Mouse (Mus musculus): Measurements from ENCODE around the gene Olfr38. TPM values are rescaled to one million over a fixed set of nuclear protein-coding genes. Genes with fewer than 3 reads are reported as not detected.

Gene Olfr38
- polyA plus RNA-seq (2012; rRNA removed) = not detected in 2 replicates

- no peak for DNase-seq (ENCODE audit: low spot score)
These were observed at the start of gene Olfr38 for GRCm38 (mm10) chr6:42756104-42756503. Gene Olfr38 (plus strand): TSS chr6:42756404.

DNA sequence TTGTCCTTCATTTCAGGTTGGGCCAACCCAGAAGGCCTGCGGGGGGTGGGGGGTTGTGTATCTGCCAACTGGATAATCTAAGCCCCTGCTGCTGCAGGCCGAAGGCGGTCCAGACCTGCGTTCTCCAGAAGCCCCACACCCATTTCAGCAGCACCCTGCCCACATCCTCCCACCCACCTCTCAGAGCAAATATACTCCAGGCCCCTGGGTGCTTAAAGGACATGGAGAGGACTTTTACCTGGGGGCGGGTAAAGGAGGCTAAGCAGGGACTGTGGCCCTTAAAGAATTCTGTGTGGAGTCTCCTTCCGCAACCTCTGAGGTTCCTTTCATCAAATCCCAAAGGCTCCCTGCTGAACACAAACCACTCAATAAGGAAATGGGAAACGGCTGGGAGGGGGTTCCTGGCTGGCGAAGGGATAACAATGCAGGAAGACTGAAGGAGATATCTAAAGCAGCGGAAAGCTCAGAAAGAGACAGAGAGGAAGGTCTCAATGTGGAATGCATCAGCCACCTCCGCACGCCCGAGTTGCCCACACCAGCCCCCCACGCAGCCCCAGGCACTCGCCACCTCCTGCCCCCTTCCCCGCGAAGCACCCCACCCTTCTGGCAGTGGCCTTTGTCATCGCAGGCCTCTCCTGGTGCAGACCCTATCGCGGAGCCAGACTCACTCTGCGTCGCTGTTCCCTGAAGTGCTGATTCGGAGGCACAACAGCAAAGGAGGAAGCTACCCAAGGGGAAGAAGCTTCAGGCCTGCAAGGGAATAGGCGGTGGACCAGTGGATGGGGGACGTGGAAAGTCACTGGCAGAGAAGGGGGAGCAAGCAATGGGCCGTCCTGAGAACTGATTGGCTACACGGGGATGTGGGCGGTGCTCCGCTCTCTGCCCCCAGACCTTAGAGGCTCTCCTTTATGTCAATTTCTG, 46.7 kb upstream of the Olfr38 start, which contains the start of gene Tcaf1:
Gene Tcaf1 (minus strand): TSS at position 798 of the 921 bp plus-strand sequence.
- DNase-seq (ENCODE audit: low spot score) = no peak

GRCm38 (mm10) chr6:42714668-42715067, 41.5 kb upstream of the Olfr38 start:
- no peak for DNase-seq (ENCODE audit: low spot score)

DNA sequence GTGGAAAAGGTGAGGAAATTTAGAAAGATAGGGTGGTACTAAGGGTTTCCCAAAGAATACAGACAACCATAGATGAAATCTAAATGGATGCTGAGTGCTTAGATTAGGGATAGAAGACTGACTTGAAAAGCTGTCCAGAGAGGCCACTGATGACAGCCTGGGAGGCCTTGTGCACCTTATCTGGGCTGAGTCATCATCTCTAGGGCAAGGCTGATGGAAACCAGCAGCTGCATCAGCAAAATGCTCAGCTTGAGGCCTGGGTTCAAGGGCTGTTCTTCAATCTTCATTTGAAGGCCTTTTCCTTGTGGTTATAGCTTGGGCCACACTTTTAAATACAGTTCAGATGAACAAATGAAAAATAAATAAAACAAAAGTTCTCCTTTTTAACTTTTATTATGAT, 38.2 kb upstream of the Olfr38 start:
- DNase-seq (ENCODE audit: low spot score) = no peak

DNA sequence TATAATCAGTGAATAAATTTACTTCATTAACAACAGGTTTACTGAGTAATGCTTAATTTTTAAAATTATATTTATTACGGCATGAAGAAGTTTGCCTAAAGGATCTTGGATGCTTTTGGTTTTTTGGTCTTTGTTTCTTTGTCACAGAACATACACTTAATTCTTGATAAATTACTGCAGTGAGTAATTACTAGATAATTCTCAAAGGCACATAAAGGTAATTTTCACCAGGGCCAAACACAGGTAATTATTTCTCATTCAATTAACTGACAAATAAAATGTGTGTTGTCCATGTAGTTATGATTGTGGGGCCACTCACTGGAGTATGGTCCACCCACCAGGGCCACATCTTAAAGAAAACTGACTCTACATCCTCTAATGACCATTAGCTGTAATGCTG, 17.1 kb upstream of the Olfr38 start, which contains the start of gene Olfr453:
Gene Olfr453 (plus strand): TSS at position 301 of the 400 bp plus-strand sequence.
- DNase-seq (ENCODE audit: low spot score) = no peak

GRCm38 (mm10) chr6:42742303-42742702, 13.9 kb upstream of the Olfr38 start:
- no peak for DNase-seq (ENCODE audit: low spot score)

DNA sequence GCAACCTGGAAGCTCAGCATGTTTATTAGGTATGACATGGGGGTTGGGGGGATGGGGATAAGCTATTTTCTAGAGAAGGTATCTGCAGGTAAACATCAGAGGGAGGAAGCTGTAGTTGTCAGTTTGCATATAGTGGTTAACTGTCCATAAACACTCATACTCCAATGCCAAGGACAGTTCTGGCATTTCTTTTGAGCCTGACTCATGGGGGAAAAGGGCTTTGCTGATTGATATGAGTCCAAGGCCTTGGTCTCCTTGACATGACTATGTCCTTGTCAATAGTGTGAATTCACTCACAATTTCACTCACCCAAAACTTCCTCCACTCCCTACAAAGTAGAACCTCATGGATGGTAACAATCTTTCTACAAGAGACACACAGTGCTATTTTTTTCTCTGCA, 8.4 kb upstream of the Olfr38 start:
- no peak for DNase-seq (ENCODE audit: low spot score)

DNA sequence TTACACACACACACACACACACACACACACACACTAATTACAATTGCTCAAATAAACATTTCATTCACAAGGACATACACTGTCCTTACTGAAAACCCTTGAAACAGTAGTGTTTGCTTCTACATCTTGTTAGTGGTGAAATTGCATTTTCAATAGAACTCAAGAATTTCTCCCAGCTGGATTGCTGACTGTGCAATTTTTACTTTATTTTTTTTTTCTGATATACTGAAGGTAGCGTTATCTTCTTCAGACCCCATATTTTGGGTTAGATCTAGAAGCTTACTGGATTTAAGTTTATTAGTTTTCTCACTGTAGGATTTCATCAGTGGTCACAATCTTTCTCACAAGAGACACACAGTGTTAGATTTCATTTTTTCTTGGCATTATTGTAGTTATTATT, 20.9 kb downstream of the Olfr38 start:
- DNase-seq (ENCODE audit: low spot score) = no peak

DNA sequence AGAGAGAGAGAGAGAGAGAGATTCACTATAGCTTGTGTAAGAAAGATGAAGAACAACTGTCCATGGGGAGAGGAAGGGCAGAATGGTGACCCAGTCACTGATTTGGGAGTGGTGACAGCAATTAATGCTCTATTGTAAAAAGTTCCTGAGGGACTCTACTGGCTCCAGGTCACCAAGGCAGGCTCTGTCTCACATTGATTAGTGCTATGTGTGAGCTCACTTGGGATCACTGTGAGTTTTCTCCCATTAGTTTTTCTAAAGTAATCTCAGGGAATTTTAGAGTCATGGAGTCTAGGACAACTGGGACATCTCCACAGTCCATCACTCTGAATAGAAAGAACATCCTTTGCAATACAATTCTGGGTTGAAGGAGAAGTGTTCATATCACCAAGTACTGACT, 28.6 kb downstream of the Olfr38 start, which contains the start of gene Olfr452:
Gene Olfr452 (plus strand): TSS at position 301 of the 400 bp plus-strand sequence.
- no peak for DNase-seq (ENCODE audit: low spot score)

- no peak for DNase-seq (ENCODE audit: low spot score)
These were observed 34.2 kb downstream of the Olfr38 start for GRCm38 (mm10) chr6:42790247-42790948.

- no peak for DNase-seq (ENCODE audit: low spot score)
These were observed 34.8 kb downstream of the Olfr38 start for GRCm38 (mm10) chr6:42790949-42791556.

- DNase-seq (ENCODE audit: low spot score) = no peak
These were observed 38.8 kb downstream of the Olfr38 start for GRCm38 (mm10) chr6:42794982-42795381.

GRCm38 (mm10) chr6:42811639-42812038, 55.4 kb downstream of the Olfr38 start, which contains the start of gene Olfr450:
Gene Olfr450 (plus strand): TSS chr6:42811939.
- DNase-seq (ENCODE audit: low spot score) = no peak

Other genes starting within 250 kb of the Olfr38 start
- 0.01 TPM in 1 of 2 replicates, not detected in the other for gene Olfr455, start 208.8 kb upstream of the Olfr38 start, polyA plus RNA-seq (2012; rRNA removed)
- gene Tcaf3, start 158.7 kb upstream of the Olfr38 start, polyA plus RNA-seq (2012; rRNA removed) = not detected in 2 replicates
- 4.8 and 7.3 TPM in 2 replicates for gene Tcaf2, start 111.2 kb upstream of the Olfr38 start, polyA plus RNA-seq (2012; rRNA removed)
- gene Tcaf1, start 46.3 kb upstream of the Olfr38 start, polyA plus RNA-seq (2012; rRNA removed) = 26.5 and 30.1 TPM in 2 replicates
- not detected in 2 replicates for gene Olfr453, start 17.0 kb upstream of the Olfr38 start, polyA plus RNA-seq (2012; rRNA removed)
- gene Olfr452, start 28.7 kb downstream of the Olfr38 start, polyA plus RNA-seq (2012; rRNA removed) = not detected in 2 replicates
- not detected in 2 replicates for gene Olfr450, start 55.5 kb downstream of the Olfr38 start, polyA plus RNA-seq (2012; rRNA removed)
- not detected in 2 replicates for gene Olfr449, start 78.0 kb downstream of the Olfr38 start, polyA plus RNA-seq (2012; rRNA removed)
- gene Olfr448, start 134.0 kb downstream of the Olfr38 start, polyA plus RNA-seq (2012; rRNA removed) = not detected in 2 replicates
- not detected in 2 replicates for gene Olfr447, start 152.5 kb downstream of the Olfr38 start, polyA plus RNA-seq (2012; rRNA removed)
- gene Olfr446, start 165.0 kb downstream of the Olfr38 start, polyA plus RNA-seq (2012; rRNA removed) = not detected in 2 replicates
- gene Olfr444, start 192.7 kb downstream of the Olfr38 start, polyA plus RNA-seq (2012; rRNA removed) = not detected in 2 replicates